Mouse (Mus musculus) cerebellum, adult 2 months (tissue): Measurements from ENCODE around the gene Ngef.

Experiments used
- CTCF ChIP-seq: fragments of 200-500 bp; IDR thresholded peaks from 2 replicates; pipeline ENCODE4 v1.5.1; 2011; ENCODE audit warnings: low read depth, mild to moderate bottlenecking, control low read depth, low read length, moderate library complexity, borderline replicate concordance; ENCODE audit not compliant: insufficient read depth
- POLR2A ChIP-seq: fragments of 200-500 bp; IDR thresholded peaks from 2 replicates; pipeline ENCODE4 v1.6.1; 2011; ENCODE audit warnings: low read length, control low read depth, borderline replicate concordance; ENCODE audit not compliant: insufficient read depth

- TF ChIP-seq POLR2A (no peak), CTCF (no peak)
Measured at GRCm38 (mm10) chr1:87600533-87600932, 26.9 kb upstream of the Ngef start.
